Mouse (Mus musculus) adrenal gland, postnatal 10 days (tissue): ENCODE measurements at regions not wholly inside any gene's neighbourhood (a gene's known extent, or its start where the extent isn't known, plus 50 kb on each side); places are given as distances from the start of the nearest gene placed in this dataset.

Experiments
- DNase-seq: peaks from one replicate; pipeline ENCODE4 v3.0.0; 2021; ENCODE audit warnings: mixed read lengths

GRCm38 (mm10) chr19:28095620-28096019, 84.7 kb upstream of the Rfx3 start:
- DNase-seq: no peak

- no peak for DNase-seq
Observed at GRCm38 (mm10) chr19:28092252-28092651, 81.3 kb upstream of the Rfx3 start.

DNA sequence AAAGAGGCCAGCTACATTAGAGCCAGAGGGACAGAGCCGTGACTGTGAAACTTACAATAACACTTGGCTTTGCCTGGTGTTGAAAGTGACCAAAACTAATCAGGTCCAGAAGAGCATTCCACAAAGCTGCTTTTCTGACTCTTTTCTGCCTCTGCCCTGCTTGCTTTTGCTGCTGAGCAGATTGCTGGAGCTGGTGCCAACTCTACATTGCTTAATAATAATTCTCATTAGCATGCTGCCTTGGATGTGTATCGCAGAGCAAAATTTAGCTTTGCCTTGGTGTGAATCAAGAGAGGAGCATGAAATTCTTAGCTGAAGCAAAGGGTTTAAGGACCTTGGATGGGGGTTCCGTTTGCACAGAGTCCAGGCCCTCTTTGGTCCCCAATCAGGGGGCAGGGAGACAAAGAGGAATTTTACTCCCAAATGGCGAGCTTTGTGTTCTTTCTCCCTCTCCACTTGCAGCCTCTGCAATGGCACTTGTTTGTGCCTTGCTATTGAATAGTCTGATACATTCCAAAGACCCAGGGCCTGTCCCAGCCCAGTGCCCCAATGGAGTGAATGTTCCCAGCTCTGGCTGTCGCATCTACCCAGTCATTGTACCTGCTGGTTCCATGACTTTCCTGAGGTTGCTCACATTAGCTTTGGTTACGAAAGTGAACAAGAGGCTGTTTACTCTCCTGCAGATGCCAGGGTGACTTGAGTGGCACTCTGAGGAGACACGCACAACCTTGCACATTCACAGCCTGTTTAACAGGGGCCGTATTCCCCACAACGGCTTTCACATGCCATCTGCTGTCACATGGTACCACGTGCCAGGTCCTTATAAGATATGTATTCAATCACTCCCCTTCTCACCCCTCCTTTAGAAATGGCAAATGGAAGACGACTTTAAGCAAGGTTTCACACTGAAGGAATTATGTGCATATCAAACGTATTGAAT, 76.9 kb upstream of the Rfx3 start:
- no peak for DNase-seq

GRCm38 (mm10) chr19:28070386-28070785, 59.4 kb upstream of the Rfx3 start:
- DNase-seq: no peak
